Mouse (Mus musculus) forebrain, embryonic 11.5 days (tissue): ENCODE measurements at regions not wholly inside any gene's neighbourhood (a gene's known extent, or its start where the extent isn't known, plus 50 kb on each side); places are given as distances from the start of the nearest gene placed in this dataset.

Source experiments
- ATAC-seq: fragments of 200-750 bp; cut with Nextera tagmentation; replicated peaks from 2 replicates; pipeline ENCODE4 v1.8.0; 2017; ENCODE audit warnings: moderate TSS enrichment; ENCODE audit not compliant: low FRiP score
- DNase-seq: peaks from one replicate; pipeline ENCODE4 v3.0.0-alpha.2; 2017; ENCODE audit warnings: low spot score
- H3K27ac ChIP-seq: fragments of 300-500 bp; sonication (generic); 2 replicates; pipeline ENCODE4 v1.5.1; 2014; ENCODE audit warnings: low read depth, low read length
- H3K27me3 ChIP-seq: fragments of 300-500 bp; sonication (generic); 2 replicates; pipeline ENCODE4 v1.6.1; 2014; ENCODE audit warnings: mild to moderate bottlenecking, low read length, mixed read lengths; ENCODE audit not compliant: control insufficient read depth, insufficient read depth
- H3K36me3 ChIP-seq: fragments of 300-500 bp; sonication (generic); 2 replicates; pipeline ENCODE4 v1.6.1; 2014; ENCODE audit warnings: mild to moderate bottlenecking, low read length, moderate library complexity, mixed read lengths; ENCODE audit not compliant: control insufficient read depth, insufficient read depth
- H3K4me1 ChIP-seq: fragments of 300-500 bp; sonication (generic); replicated peaks from 2 replicates; pipeline ENCODE4 v1.6.1; 2014; ENCODE audit warnings: low read length, mixed read lengths; ENCODE audit not compliant: control insufficient read depth, insufficient read depth
- H3K4me2 ChIP-seq: fragments of 300-500 bp; sonication (generic); 2 replicates; pipeline ENCODE4 v1.6.1; 2014; ENCODE audit warnings: low read depth, mild to moderate bottlenecking, low read length, moderate library complexity, mixed read lengths; ENCODE audit not compliant: severe bottlenecking
- H3K4me3 ChIP-seq: fragments of 300-500 bp; sonication (generic); 2 replicates; pipeline ENCODE4 v1.5.1; 2014; ENCODE audit warnings: low read depth, low read length
- H3K9ac ChIP-seq: fragments of 300-500 bp; sonication (generic); 2 replicates; pipeline ENCODE4 v1.6.1; 2014; ENCODE audit warnings: low read length
- H3K9me3 ChIP-seq: fragments of 300-500 bp; sonication (generic); 2 replicates; pipeline ENCODE4 v1.6.1; 2016; ENCODE audit warnings: low read length, mixed read lengths; ENCODE audit not compliant: control insufficient read depth
- WGBS: fragments of 180-500 bp; shearing (Covaris S2); extraction: QIAGEN DNeasy Blood & Tissue Kit; methylation state at CpG from one replicate; pipeline ENCODE4 v1.1.7; 2014; 5-methylcytosine and 5-hydroxymethylcytosine counted together

DNA sequence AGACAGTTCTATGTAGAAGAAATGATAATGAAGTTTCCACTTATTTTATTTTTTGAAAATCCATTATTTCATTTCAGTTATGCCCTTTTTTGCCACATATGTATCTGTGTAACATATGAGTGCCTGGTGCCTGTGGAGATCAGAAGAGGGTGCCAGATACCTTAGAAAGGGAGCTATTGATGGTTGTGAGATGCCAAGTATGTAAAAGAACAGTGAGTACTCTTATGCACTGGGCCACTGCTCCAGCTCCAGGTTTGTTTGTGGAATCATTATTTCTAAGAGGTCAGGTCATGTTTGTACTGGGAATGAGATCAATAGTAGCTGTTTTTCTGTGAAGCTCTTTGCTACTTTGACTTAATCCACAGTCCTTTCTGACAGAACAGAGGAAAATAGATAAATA, 68.1 kb downstream of the Cenpw start:
- H3K27me3 ChIP-seq: no peaks in the 10 kb centered on the region
- H3K4me1 ChIP-seq: no peaks in the 10 kb centered on the region
- H3K4me2 ChIP-seq: no peak overlapping the region
- no peaks in the 10 kb centered on the region for H3K36me3 ChIP-seq
- no peak overlapping the region for H3K4me3 ChIP-seq
- no peaks in the 10 kb centered on the region for H3K9me3 ChIP-seq
- no peak overlapping the region for H3K9ac ChIP-seq
- DNase-seq (no peak), ATAC-seq (no peak)
- no peak overlapping the region for H3K27ac ChIP-seq

DNA sequence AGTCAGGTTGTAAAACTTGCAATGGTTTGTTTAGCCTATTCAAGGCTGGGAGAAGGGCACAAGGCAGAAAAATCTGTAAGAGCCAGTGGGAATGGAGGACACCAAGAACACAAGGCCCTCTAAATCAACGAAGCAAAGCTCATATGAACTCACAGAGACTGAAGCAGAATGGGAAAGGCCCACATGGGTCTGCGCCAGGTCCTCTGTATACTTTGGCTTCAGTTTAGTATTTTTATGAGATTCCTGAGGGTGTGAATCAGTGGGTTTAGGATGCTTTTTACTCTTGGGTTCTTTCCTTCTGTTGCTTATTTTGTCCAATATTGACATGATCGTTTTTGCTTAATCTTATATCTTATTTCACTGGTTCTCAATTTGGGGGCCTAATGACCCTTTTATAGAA, 90.0 kb downstream of the Cenpw start:
- Histone ChIP-seq H3K27ac (no peak overlapping the region), H3K27me3 (no peaks in the 10 kb centered on the region), H3K4me1 (no peaks in the 10 kb centered on the region), H3K4me2 (no peak overlapping the region), H3K9ac (no peak overlapping the region), H3K9me3 (no peaks in the 10 kb centered on the region), H3K4me3 (no peak overlapping the region), H3K36me3 (no peaks in the 10 kb centered on the region)
- ATAC-seq (no peak), DNase-seq (no peak)
- WGBS: 80% methylated on average over 3 of the region's 3 CpGs

DNA sequence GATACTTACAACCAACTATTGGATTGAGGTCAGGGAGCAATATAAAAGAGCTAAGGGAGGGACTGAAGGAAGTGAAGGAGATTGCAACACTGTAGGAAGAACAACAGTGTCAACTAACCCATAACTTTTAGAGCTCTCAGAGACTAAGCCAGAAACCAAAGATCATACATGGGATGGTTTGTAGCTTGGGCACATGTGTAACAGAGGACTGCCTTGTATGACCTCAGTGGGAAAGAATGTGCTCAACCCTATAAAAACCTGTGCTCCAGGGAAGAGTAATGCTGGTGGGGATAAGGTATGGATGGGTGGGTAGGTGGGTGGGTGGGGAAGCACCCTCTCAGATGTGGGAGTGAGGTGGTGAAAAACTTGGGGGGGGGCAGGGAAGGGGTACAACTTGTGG, 97.9 kb downstream of the Cenpw start:
- DNase-seq (no peak), ATAC-seq (no peak)
- no peaks in the 10 kb centered on the region for H3K27me3 ChIP-seq
- no peaks in the 10 kb centered on the region for H3K36me3 ChIP-seq
- no peaks in the 10 kb centered on the region for H3K9me3 ChIP-seq
- no peak overlapping the region for H3K9ac ChIP-seq
- no peak overlapping the region for H3K4me3 ChIP-seq
- no peaks in the 10 kb centered on the region for H3K4me1 ChIP-seq
- no peak overlapping the region for H3K4me2 ChIP-seq
- H3K27ac ChIP-seq: no peak overlapping the region

DNA sequence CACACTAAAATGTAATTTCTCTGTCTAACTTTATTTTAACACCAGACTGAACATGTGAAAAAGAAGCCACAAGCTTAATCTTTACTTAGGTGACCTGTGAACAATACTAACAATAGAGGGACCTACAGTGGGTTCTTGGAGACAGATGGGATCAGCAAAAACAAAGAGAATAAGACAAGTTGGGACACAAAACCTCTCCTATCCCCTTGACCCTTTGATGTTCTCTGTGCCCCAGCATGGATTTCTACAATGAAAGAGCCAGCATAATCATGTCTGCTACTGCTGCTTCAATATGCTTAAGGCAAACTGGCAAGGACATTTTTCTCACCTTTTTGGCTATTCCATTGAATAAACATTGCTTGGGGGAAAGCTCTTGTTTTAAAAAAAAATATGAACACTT, 105.8 kb downstream of the Cenpw start:
- DNase-seq: no peak
- Histone ChIP-seq H3K27me3 (no peaks in the 10 kb centered on the region), H3K4me3 (no peak overlapping the region), H3K4me2 (no peak overlapping the region), H3K27ac (0 out of 2 replicates have a peak overlapping the region, but pooled peaks have one; percentile 37), H3K9ac (no peak overlapping the region), H3K9me3 (no peaks in the 10 kb centered on the region), H3K36me3 (no peaks in the 10 kb centered on the region), H3K4me1 (no peaks in the 10 kb centered on the region; the same call in 1 of the 2 replicates)
- peak; percentile 45; the same call in 1 of the 2 replicates for ATAC-seq

DNA sequence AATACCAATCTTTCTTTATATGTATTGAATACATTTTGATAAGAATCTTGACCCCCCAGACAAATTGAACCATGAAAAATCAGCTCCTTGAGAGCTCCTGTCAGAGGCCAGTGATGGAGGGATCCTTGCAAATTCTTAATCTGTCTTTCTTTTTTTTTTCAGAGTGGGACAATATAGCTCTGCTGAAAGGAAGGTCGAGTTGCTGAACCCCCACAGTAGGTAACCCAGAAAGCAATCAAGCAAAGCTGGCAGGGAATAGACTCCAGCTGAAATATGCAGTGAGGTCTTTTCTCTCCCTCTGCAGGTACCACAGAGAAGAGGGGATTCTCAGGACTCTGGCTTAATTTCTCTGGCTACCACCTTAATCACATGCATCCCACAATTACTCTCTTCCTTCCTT, 108.8 kb downstream of the Cenpw start:
- ATAC-seq (peak; percentile 60), DNase-seq (no peak)
- Histone ChIP-seq H3K9ac (no peak overlapping the region), H3K4me1 (no peaks in the 10 kb centered on the region), H3K27me3 (no peaks in the 10 kb centered on the region), H3K4me2 (no peak overlapping the region), H3K27ac (no peak overlapping the region), H3K4me3 (no peak overlapping the region), H3K9me3 (no peaks in the 10 kb centered on the region), H3K36me3 (no peaks in the 10 kb centered on the region)
- WGBS: 0% methylated on average over 1 of the region's 1 CpGs

DNA sequence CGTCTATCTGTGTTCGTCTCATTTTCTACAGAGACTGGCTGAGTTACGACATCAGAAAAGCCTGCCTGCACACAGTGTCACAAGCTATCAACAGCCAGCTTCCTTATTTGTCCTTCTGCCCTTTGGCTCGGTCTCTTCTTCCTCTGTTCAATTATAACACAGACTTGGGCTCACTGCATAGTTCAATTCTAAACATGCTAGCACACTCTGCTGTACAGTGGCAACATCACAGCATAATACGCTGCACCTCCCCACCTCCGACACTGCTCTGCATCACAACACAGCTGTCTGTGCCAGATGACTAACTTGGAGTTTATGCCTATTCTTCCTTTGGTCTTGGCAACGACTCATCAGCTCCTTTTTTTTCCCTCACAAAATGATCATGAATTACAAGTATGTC, 111.0 kb downstream of the Cenpw start:
- Histone ChIP-seq H3K4me2 (no peak overlapping the region), H3K4me1 (no peaks in the 10 kb centered on the region), H3K9ac (no peak overlapping the region), H3K27ac (no peak overlapping the region), H3K4me3 (no peak overlapping the region), H3K27me3 (no peaks in the 10 kb centered on the region), H3K36me3 (no peaks in the 10 kb centered on the region), H3K9me3 (no peaks in the 10 kb centered on the region)
- peak; percentile 54 for ATAC-seq
- DNase-seq: no peak
- WGBS: 61% methylated on average over 7 of the region's 7 CpGs

DNA sequence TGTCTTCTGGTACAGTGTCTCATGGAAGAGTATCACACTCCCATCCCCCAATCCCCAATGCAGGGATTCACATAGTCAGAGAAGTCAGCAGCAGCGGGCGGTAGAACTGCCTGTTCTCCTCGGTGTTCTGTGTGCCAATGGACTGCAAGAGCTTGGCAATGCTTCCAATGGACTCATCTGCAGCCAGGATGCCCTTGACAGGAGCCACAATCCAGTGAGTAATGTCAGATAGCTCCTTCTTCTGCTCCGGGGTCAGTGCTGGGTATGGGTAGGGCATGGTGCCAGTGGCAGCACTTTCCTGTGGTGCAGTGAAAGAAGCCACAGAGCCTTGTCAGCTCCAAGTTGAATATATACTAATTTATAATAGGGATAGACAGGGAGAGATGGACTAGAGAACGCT, 115.3 kb downstream of the Cenpw start:
- Histone ChIP-seq H3K27me3 (no peaks in the 10 kb centered on the region), H3K9me3 (no peaks in the 10 kb centered on the region), H3K27ac (no peak overlapping the region), H3K9ac (no peak overlapping the region), H3K4me3 (no peak overlapping the region), H3K4me2 (no peak overlapping the region), H3K36me3 (no peaks in the 10 kb centered on the region), H3K4me1 (no peaks in the 10 kb centered on the region)
- DNase-seq (no peak), ATAC-seq (no peak)
- 89% methylated on average over 5 of the region's 5 CpGs for WGBS

DNA sequence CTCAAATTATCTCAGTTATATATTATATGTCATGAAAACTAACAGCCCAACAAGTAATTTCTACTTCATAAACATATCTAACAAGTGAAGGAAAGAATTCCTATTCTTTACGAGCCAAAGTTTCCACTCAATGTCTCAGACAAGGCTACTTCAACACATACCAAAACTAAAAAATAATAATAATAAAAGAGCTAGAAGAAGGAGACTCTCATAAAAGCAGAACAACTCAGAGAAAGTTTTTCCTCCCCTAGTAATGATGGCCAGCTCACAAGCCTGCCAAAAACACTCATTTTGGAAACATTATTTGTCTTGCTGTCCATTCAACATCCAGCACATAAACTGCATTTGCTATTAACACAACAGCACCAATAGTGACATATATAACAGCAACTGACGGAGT, 133.7 kb downstream of the Cenpw start:
- no peak overlapping the region for H3K27ac ChIP-seq
- DNase-seq (no peak), ATAC-seq (no peak)
- H3K4me2 ChIP-seq: no peak overlapping the region
- no peaks in the 10 kb centered on the region for H3K27me3 ChIP-seq
- H3K4me3 ChIP-seq: no peak overlapping the region
- no peaks in the 10 kb centered on the region for H3K4me1 ChIP-seq
- H3K9me3 ChIP-seq: no peaks in the 10 kb centered on the region
- H3K36me3 ChIP-seq: no peaks in the 10 kb centered on the region
- no peak overlapping the region for H3K9ac ChIP-seq
- 88% methylated on average over 2 of the region's 2 CpGs for WGBS

DNA sequence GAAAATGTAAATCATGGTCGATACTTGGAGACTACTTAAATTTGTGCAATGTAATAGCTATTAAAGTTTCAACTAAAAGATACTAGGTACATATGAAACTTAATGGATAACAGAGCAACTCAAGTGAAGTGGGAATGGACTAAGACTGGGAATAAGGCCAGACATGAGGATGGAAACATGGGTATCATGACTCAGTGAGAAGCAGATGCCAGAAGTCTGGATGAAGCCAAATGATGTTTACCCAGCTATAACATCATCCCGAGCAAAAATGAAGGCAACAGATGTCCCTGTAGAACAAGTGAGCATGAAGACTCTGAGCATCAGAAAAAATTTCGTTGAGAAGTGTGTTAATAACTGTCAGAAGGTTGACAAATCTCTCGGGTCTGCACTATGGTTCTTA, 169.7 kb downstream of the Cenpw start:
- no peak for ATAC-seq
- Histone ChIP-seq H3K4me1 (no peaks in the 10 kb centered on the region), H3K4me3 (no peak overlapping the region), H3K4me2 (no peak overlapping the region), H3K27ac (no peak overlapping the region), H3K27me3 (no peaks in the 10 kb centered on the region), H3K9ac (no peak overlapping the region), H3K9me3 (no peaks in the 10 kb centered on the region), H3K36me3 (no peaks in the 10 kb centered on the region)
- WGBS: 73% methylated on average over 4 of the region's 4 CpGs
- no peak for DNase-seq
